Mouse (Mus musculus): Measurements from ENCODE around the gene Slc25a45.

DNA sequence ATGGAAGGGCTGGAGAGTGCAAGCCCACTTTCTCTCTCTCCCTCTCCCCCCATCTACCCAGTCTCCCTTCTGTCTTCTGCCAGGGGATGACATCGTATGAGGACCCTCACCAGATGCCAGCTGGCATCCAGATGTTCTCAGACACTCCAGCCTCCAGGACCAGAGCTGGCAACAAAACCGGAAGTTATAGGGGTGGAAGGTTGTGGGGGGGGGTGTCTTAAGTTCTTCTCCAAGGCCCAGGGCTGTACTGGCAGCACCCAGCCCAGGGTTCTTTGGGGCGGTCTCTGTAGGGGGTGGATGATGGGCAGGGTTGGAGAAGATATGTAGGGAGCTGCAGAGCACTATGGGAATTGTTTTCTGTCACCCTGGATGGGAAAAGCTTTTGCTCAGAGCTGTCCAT, 50.9 kb downstream of the Slc25a45 start:
- TF ChIP-seq CTCF (IDR thresholded peaks at IDR 0.05; ENCODE audit: borderline replicate concordance, insufficient read depth, low read length) (no peak), POLR2A (IDR thresholded peaks at IDR 0.05; ENCODE audit: low read depth, low read length) (no peak)
